Mouse (Mus musculus) heart, postnatal 36 days (tissue): ENCODE results near the gene Pms2. TPM values are rescaled to one million over a fixed set of nuclear protein-coding genes. Genes with fewer than 3 reads are reported as not detected.
A peak's percentile ranks its signal among the peaks of the same experiment; 100 is the strongest.

Experiments used
- DNase-seq, 2 experiments: peaks; one replicate each; pipeline ENCODE4 v3.0.0; 2021 to 2022
- intact Hi-C: fragments of 180-260 bp; cut with DNase I; formaldehyde crosslinking; loops from one replicate; pipeline ENCODE4 v1.15.1; 2025
- total RNA-seq, 2 experiments: library from RNA; stranded (reverse); gene quantifications; 2 replicates each; pipeline ENCODE4 v1.2.3; 2021

The Pms2 gene
- total RNA-seq: 1 to 10 TPM; 3.6 to 4.1 TPM

DNA sequence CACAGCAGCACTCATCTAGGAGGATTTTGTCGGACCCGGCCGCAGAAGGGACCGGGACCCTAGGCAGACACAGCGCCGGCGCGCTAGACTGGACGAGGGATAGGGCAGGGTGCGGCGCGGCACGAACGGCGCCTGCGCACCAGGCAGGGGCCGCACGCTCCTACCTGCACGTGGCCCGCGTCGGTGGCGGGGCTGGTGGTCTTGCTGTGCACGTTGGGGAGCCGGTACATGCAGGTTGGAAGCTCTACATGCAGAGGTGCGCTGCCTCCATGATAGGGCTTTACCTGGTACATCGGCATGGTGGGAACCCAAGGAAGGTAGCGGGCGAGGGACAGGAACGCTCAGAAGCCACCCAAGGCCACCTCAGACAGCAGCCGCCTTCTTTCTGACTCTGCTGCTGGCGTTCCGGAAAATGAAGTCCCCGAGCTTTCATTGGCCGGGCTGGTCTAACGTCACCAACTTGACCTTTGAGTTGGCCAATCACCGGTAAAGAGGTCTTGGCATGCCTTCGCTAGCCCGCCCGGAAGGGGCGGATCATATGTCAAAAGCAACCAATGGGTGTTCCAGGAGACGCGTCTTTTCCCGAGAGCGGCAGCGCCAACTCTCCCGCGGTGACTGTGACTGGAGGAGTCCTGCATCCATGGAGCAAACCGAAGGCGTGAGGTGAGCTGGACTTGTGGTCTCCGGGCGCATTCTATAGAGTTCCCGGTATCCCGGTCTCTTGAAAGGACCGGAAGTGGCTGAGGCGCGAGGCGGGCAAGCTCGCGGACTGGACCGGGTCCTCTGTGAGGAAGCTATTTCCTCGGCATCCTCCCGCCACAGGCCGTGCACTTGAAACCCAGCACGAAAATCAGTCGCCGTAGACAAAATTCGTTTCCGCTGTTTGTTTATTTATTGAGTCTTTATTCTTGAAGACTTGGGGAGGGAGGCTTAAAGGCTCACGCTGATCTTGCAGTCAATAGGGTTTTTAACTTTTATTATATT is at the start of gene Pms2, which contains the start of gene Aimp2:
Gene Pms2 (plus strand): TSS at position 548 of the 984 bp plus-strand sequence.
Gene Aimp2 (minus strand): TSS at position 431 of the 984 bp plus-strand sequence.
- DNase-seq: peak; percentile 92 to 94
- intact Hi-C loops: loop anchor here (5.0 kb wide), 1 partner anchor 342 kb away; no protein-coding TSS in a partner anchor

DNA sequence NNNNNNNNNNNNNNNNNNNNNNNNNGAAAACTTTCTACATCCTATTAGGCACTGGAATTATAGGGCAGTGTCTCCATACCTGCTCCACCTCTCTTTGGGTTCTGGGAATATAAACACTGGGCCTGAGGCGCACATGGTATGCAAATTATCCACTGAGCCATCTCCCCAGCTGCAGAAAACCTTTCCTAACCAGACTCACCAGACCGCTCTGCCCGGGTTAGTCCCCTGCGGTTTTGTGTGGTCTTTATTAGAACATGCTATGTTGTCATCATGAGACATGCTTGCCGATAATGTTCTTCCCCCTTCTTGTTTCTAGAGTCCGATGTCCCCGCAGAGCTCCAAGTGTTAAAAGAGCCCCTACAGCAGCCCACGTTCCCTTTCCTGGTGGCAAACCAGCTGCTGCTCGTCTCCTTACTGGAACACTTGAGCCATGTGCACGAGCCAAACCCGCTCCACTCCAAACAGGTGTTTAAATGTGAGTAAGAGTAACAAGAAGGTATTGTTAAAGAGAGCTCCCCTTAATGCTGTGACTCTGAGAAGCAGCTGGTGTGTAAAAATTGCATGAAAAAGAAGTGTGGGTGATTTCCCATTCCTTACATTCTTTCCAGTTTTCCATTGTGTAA is 38.1 kb upstream of the Pms2 start:
- intact Hi-C loops: no loop called here
- no peak for DNase-seq

DNA sequence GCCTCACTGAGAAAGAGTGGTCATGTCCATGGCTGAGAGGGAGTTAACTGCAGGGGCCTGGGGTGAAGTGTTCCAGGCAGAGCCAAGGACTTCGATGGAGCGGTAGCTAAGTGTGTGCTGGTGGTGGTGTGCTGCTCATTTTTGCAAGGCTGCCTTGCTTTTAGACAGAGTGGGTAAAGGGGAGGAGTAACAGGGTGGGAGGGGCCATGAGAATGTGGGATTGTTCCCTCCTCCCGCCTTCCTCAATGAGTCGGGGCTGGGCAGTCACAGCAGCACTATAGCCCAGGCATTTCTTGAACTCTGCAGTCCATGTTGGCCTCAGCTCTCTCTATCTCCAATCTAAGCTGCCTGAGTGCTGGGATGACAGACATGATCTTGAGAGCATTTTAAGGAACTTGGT is 35.2 kb upstream of the Pms2 start:
- no peak for DNase-seq
- intact Hi-C loops: no loop called here

DNA sequence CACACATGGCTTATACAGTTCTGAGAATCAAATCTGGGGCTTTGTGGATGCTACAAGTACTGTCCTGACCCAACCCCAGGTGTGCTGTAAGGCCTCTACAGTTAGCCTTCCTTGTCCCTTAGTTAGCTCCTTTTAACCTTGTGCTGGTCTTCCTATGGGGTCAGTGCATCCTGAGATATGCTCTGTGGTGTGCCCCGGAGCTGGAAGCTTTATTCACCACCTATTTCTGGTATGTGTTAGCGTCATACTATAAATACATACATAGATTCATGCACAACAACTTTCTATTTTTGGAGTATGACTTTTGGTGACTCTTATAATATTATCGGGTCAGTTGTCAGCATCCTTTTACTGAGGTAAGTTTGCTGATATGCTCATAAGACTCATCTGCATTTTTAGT is 24.5 kb upstream of the Pms2 start:
- no peak for DNase-seq
- intact Hi-C loops: no loop called here

DNA sequence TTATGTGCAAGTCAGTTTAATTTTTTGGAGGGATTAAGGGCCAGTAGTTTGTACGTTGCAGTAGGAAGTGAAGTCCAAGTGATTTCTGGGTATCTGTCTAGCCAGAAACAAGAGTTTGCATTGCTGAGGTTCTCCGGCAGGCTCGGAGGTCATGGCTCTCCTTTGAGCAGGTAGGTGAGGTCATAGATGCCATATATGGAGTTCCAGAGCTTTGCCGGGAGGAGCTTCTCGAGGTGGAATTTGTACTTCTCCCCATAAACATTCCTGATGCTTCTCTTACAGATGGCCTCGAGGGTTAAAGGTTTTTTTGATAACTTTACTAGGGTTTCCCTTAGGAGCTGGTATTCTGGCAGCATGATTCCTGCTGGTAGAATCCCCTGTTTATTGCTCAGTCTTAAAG is 19.0 kb upstream of the Pms2 start:
- intact Hi-C loops: no loop called here
- DNase-seq: no peak

DNA sequence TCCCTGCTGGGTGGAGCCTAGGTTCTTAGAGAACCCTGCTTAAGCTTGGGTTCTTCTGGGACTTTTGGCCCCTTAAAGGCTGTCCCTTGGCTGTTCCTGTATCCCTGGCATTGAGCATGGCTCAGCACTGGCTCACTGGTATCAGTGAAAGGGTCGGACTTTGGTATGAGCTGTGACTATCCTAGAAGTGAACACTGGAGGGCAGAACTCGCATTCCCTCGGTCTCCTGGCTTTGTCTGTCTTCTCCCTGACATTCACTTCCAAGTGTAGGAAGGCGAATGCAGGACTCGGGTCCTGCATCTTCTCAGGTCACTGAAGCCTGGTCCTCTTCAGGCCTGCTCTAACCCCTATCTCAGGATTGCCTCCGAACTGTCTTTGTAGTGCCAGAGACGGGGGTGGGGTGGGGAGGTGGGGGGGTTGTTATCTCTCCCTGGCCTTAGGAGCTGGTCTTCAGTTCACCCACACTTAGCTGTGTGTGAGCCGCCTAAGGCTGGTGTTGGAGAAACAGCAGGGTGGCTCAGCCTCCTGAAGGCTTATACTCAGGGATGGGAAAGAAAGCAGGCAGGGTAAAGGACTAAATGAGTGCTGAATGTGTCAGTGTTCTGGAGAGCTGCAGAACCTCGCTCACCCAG is 17.4 kb upstream of the Pms2 start:
- intact Hi-C loops: no loop called here
- no peak for DNase-seq

DNA sequence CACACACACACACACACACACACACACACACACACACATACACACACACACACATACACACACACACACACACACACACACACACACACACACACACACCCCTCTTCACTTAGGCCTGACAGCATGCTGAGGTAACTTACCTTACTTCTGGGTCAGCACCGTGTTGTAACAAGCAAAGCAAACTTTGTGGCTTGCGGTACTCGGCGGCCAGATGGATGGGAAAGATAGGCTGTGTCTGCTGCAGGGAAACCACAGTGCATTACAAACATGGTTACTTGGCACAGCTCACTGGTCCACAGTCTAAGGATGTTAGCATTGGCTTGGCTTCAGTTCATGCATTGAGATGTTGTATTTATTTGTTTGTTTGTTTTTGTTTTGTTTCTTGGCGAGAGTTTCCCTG is 16.4 kb upstream of the Pms2 start:
- no peak for DNase-seq
- intact Hi-C loops: no loop called here

DNA sequence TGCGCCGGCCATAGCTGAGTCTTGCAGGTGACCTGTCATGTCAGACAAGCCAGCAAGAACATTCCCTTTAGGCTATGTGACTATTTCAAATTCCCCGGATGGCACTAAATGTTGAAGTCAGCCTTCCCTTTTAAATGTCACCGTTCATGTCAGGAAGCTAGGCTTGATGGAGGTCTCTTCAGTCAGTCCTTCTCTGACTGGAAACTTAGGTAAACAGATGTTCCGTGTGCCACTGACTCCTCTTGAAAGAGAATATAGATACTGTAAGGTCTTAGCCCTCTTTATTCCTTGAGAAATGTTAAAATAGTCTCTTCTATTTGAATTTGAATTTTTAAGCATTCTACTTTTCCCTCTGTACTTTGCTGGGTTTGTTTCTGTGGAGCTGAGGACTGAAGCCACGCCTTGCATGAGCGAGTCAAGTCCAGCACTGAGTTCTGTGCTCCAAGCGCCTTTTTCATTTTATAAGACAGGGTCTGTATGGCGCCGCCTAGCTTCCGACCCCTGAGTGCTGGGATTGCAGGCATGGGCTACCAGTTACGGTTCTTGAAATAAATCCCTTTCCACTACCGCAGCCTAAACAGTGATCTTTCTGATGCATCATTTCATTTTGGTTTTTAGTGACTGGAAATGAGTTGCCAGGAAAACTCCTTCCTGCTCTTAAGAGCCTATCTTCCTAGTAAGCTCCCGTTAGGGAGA is 12.0 kb upstream of the Pms2 start, which contains the start of gene Ankrd61:
Gene Ankrd61 (minus strand): TSS at position 51 of the 696 bp plus-strand sequence.
- intact Hi-C loops: no loop called here
- DNase-seq: no peak

DNA sequence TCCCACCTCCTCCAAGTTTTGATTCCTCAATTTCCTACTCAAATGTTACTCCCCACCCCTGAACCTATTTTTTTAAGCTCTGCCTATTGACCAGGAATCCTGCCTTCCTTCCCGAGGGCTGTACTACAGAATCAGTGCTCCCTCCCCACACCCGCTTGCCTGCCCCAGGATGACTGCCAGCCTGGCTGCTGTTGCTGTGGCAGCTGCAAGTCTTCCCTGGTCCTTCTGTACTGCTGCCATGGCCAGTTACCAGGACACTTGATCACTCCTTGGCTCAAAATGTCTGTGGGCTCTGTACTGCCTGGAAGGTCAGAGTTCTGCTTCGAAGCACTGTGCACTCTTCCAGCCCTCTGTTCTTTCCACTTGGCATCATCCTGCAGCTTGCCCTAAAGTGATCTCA is 7.7 kb upstream of the Pms2 start:
- intact Hi-C loops: no loop called here
- DNase-seq: peak; percentile 42 to 50

DNA sequence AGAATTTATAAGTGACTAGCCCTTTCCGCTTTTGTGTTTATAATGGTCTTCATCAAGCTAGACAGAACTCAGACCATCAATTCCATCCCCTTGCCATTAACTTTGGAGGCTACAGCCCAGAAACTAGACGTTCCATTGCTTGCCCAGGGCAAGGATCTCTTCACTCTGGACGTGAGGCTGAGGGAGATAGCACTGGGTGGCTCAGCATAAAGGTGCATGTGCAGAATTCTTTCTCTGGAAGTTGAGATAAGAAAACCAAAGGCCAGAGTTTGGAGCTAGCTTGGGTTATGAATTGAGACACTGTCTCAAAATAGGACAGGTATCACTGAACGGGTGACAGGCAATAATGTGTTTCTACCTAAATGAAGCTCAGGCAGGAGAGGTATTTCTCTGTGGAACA is 6.0 kb upstream of the Pms2 start:
- intact Hi-C loops: no loop called here
- DNase-seq: no peak

DNA sequence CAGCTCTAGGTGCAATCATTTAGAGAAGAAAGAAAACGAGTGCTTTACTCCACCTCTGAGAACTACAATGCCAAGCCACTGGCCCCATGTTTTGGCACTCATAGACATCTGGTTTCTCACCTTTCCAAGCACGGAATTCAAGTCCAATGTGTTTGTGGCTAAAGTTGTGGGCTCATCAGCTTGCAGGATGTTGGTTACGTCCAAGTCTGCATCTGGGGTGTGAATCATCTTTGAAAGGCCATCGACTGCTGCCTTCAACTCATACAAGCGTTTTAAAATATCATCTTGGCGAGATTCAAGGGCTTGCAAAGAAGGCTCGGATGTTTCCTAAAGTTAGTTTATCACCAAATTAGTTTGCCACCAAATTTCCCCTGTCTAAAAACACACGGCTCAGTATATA is 3.3 kb upstream of the Pms2 start:
- intact Hi-C loops: no loop called here
- no peak for DNase-seq

DNA sequence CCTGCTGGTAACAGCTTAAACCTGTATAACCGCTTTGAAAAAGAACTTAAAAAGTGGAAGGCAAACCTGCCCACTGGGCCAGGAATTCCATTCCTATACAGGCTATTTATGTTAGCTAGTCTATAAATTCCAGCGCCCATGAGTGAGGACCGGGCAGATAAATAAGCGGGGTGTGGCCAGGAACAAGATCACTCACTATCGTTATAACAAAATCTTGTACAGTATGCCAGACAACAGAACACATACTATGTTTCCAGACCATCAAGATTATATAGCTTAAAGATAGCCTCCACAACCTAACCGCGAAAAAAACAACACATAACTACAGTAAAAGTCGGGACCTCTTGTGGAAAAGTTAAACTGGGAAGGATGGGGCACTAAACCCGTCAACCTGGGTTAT is 838 bp upstream of the Pms2 start:
- DNase-seq: no peak
- intact Hi-C loops: no loop called here

DNA sequence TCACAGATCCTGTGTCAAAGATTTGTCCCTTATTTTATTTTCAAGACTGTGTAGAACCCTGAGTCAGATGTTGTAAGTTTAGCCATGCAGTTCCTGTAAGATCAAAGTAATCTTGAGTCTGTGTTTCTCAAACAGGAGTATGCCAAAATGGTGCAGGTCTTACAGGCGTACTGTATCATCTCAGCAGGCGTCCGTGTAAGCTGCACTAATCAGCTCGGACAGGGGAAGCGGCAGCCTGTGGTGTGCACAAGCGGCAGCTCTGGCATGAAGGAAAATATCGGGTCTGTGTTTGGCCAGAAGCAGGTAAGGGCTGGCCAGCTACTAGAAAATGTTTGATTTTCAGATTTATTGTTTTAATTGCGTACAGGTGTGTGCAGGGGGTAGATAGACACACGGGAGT is 6.5 kb downstream of the Pms2 start:
- no peak for DNase-seq
- intact Hi-C loops: loop anchor here (2.0 kb wide), 1 partner anchor 183 kb away; the partner anchor contains the start of gene Usp42

DNA sequence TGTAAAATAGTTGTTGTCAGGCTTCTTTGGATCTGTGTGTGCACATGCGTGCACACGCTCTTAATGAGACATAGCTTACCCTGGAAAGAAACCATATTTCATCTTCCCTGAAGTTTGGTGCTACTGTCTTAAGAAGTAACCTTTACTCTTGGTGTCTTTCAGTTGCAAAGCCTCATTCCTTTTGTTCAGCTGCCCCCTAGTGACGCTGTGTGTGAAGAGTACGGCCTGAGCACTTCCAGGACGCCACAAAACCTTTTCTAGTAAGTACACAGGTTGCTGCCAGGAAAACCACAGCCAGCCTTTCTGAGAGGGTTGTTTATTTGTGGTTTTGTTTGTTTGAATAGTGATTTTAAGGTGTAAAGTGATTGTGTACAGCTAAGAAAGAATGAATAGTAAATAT is 7.7 kb downstream of the Pms2 start:
- intact Hi-C loops: loop anchor here (2.0 kb wide), 1 partner anchor 185 kb away; the partner anchor contains the start of gene Usp42
- peak; percentile 55 to 60 for DNase-seq

DNA sequence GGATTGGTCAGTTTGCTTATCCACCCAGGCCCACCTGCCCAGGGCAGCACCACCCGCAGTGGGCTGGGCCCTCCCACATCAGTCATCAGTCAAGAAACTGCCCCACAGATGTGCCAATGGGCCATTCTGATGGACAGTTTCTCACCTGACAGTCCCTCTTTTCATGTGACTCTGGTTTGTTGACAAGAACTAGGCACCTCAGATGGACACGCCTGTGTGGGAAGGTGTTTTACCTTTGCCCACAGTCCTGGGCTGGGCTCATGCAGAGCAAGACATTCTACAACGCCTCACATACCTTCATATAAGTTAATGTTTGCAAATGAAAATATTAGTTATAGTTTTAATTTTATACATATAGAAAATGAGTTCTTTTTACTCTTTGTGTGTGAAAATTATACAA is 8.4 kb downstream of the Pms2 start:
- DNase-seq: no peak
- intact Hi-C loops: no loop called here

DNA sequence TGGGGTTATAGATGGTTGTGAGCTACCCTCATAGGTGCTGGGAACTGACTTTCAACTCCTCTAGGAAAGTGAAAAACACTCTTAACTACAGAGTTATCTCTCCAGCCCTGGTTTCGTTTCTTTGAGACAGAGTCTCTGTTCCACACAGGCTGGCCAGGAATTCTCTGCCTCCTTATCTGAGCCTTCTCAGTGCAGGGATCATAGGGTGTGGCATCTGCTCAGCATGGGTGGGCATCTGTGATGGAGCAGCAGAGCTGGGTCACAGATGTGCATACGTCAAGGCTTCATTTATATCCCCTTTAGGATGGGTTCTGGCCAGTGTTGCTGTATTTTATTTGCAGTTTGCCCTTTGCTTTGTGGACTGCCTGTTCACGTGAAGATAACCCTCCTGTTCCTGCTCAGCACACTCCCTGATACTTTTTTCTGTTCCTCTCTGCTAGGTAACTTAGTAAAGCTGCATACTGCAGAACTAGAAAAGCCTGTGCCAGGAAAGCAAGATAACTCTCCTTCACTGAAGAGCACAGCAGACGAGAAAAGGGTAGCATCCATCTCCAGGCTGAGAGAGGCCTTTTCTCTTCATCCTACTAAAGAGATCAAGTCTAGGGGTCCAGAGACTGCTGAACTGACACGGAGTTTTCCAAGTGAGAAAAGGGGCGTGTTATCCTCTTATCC is 15.2 kb downstream of the Pms2 start:
- intact Hi-C loops: no loop called here
- no peak for DNase-seq

DNA sequence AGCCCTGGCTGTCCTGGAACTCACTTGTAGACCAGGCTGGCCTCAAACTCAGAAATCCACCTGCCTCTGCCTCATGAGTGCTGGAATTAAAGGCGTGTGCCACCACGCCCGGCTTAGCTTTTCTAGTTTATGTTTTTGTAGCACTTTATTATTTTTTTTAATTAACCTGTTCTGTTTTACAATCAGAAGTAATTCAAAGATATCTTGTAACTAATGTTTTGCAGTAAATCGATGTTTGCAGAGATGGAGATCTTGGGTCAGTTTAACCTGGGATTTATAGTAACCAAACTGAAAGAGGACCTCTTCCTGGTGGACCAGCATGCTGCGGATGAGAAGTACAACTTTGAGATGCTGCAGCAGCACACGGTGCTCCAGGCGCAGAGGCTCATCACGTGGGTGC is 18.1 kb downstream of the Pms2 start, which contains the start of gene Gm42421:
Gene Gm42421 (plus strand): TSS at position 301 of the 400 bp plus-strand sequence.
- DNase-seq: no peak
- intact Hi-C loops: no loop called here

DNA sequence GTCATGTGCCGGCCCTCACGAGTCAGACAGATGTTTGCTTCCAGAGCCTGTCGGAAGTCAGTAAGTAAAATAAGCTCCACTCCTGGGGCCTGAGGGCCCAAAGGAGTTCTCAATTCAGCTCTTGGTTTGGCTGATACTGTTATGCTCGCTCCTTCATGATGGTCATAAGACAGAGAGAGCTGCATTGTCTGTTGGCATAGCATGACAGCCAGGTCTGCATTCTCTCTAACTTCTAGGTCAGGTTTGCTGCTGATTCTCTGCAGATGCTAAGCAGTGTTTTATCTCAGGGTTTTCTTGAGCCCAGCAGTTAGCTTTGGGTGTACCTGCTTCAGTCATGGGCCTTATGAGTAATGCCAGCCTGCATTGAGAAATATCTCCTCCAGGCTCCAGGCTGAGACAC is 19.5 kb downstream of the Pms2 start:
- no peak for DNase-seq
- intact Hi-C loops: no loop called here

DNA sequence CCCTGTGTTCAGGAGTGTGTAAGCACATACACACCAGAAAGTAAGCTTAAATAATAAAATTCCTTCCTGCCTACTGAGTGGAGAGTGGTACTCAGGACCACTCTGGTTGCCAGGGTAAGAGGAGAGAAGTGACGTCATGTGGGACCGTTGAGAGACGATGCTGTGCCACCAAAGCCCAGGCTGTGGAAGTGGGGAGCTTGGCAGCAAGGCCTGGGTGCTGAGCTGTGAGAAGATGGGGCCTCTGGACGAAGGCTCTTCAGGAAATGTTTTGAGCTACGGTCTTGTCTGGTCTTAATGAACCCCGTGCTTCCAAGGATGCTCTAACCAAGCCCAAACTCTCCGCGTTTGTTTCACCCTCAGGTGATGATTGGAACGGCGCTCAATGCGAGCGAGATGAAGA is 20.9 kb downstream of the Pms2 start:
- intact Hi-C loops: no loop called here
- DNase-seq: no peak
